Mouse (Mus musculus): ENCODE data around the gene Fat3. TPM values are rescaled to one million over a fixed set of nuclear protein-coding genes. Genes with fewer than 3 reads are reported as not detected.
A peak's percentile ranks its signal among the peaks of the same experiment; 100 is the strongest.

The Fat3 gene
- polyA plus RNA-seq, 1 experiment, result 0.14 TPM

- H3K4me3 ChIP-seq (ENCODE audit: insufficient read depth, low read depth, low read length), result no peak overlapping the region
- 89% methylated on average over 2 of the region's 2 CpGs for WGBS
- H3K27ac ChIP-seq (ENCODE audit: insufficient read depth, low read depth, low read length), result no peak overlapping the region
- H3K36me3 ChIP-seq (ENCODE audit: control insufficient read depth, insufficient read depth, low read length), result no peaks in the 10 kb centered on the region
- no peak for TF ChIP-seq POLR2A (IDR thresholded peaks at IDR 0.05; ENCODE audit: low read depth, low read length)
- TF ChIP-seq CTCF (conservative IDR thresholded peaks at IDR 0.05; ENCODE audit: insufficient read depth, insufficient read length, low read depth, low read length), result no peak
- H3K4me1 ChIP-seq (ENCODE audit: control insufficient read depth, insufficient read depth, low read length), result no peaks in the 10 kb centered on the region
- H3K27me3 ChIP-seq (replicated peaks; ENCODE audit: control insufficient read depth, insufficient read depth, low read length), result no peaks in the 10 kb centered on the region
- DNase-seq, result no peak
These were observed 525.1 kb downstream of the Fat3 start for GRCm38 (mm10) chr9:15975999-15976398.

- 72% methylated on average over 1 of the region's 1 CpGs for WGBS
- no peaks in the 10 kb centered on the region for H3K36me3 ChIP-seq (ENCODE audit: control insufficient read depth, insufficient read depth, low read length)
- TF ChIP-seq CTCF (conservative IDR thresholded peaks at IDR 0.05; ENCODE audit: insufficient read depth, insufficient read length, low read depth, low read length), result no peak
- H3K27me3 ChIP-seq (replicated peaks; ENCODE audit: control insufficient read depth, insufficient read depth, low read length), result no peaks in the 10 kb centered on the region
- H3K27ac ChIP-seq (ENCODE audit: insufficient read depth, low read depth, low read length), result no peak overlapping the region
- no peak overlapping the region for H3K4me3 ChIP-seq (ENCODE audit: insufficient read depth, low read depth, low read length)
- H3K4me1 ChIP-seq (ENCODE audit: control insufficient read depth, insufficient read depth, low read length), result no peaks in the 10 kb centered on the region
- DNase-seq, result no peak
These were observed 528.9 kb downstream of the Fat3 start for GRCm38 (mm10) chr9:15972201-15972600.

GRCm38 (mm10) chr9:15971393-15971792, 529.7 kb downstream of the Fat3 start:
- TF ChIP-seq CTCF (conservative IDR thresholded peaks at IDR 0.05; ENCODE audit: insufficient read depth, insufficient read length, low read depth, low read length) (no peak), POLR2A (IDR thresholded peaks at IDR 0.05; ENCODE audit: low read depth, low read length) (no peak)
- no peaks in the 10 kb centered on the region for H3K4me1 ChIP-seq (ENCODE audit: control insufficient read depth, insufficient read depth, low read length)
- no peak for DNase-seq
- no peaks in the 10 kb centered on the region for H3K27me3 ChIP-seq (replicated peaks; ENCODE audit: control insufficient read depth, insufficient read depth, low read length)
- no peak overlapping the region for H3K4me3 ChIP-seq (ENCODE audit: insufficient read depth, low read depth, low read length)
- H3K27ac ChIP-seq (ENCODE audit: insufficient read depth, low read depth, low read length), result no peak overlapping the region
- H3K36me3 ChIP-seq (ENCODE audit: control insufficient read depth, insufficient read depth, low read length), result no peaks in the 10 kb centered on the region

- Histone ChIP-seq H3K4me1 (ENCODE audit: control insufficient read depth, insufficient read depth, low read length) (no peaks in the 10 kb centered on the region), H3K36me3 (ENCODE audit: control insufficient read depth, insufficient read depth, low read length) (no peaks in the 10 kb centered on the region), H3K27ac (ENCODE audit: insufficient read depth, low read depth, low read length) (no peak overlapping the region), H3K27me3 (replicated peaks; ENCODE audit: control insufficient read depth, insufficient read depth, low read length) (no peaks in the 10 kb centered on the region), H3K4me3 (ENCODE audit: insufficient read depth, low read depth, low read length) (no peak overlapping the region)
- peak; percentile 31 for DNase-seq
- 15% methylated on average over 3 of the region's 3 CpGs for WGBS
- TF ChIP-seq CTCF (conservative IDR thresholded peaks at IDR 0.05; ENCODE audit: insufficient read depth, insufficient read length, low read depth, low read length) (no peak), POLR2A (IDR thresholded peaks at IDR 0.05; ENCODE audit: low read depth, low read length) (no peak)
These were observed 536.9 kb downstream of the Fat3 start for GRCm38 (mm10) chr9:15964198-15964597.

GRCm38 (mm10) chr9:15962886-15963285, 538.2 kb downstream of the Fat3 start:
- Histone ChIP-seq H3K4me1 (ENCODE audit: control insufficient read depth, insufficient read depth, low read length) (no peaks in the 10 kb centered on the region), H3K4me3 (ENCODE audit: insufficient read depth, low read depth, low read length) (no peak overlapping the region), H3K36me3 (ENCODE audit: control insufficient read depth, insufficient read depth, low read length) (no peaks in the 10 kb centered on the region), H3K27me3 (replicated peaks; ENCODE audit: control insufficient read depth, insufficient read depth, low read length) (no peaks in the 10 kb centered on the region), H3K27ac (ENCODE audit: insufficient read depth, low read depth, low read length) (no peak overlapping the region)
- no peak for TF ChIP-seq POLR2A (IDR thresholded peaks at IDR 0.05; ENCODE audit: low read depth, low read length)
- no peak for TF ChIP-seq CTCF (conservative IDR thresholded peaks at IDR 0.05; ENCODE audit: insufficient read depth, insufficient read length, low read depth, low read length)
- no peak for DNase-seq
- 67% methylated on average over 2 of the region's 2 CpGs for WGBS

GRCm38 (mm10) chr9:15958224-15958787, 542.8 kb downstream of the Fat3 start:
- WGBS, result 22% methylated on average over 3 of the region's 3 CpGs
- peak; percentile 46 for DNase-seq
- Histone ChIP-seq H3K27ac (ENCODE audit: insufficient read depth, low read depth, low read length) (no peak overlapping the region), H3K27me3 (replicated peaks; ENCODE audit: control insufficient read depth, insufficient read depth, low read length) (no peaks in the 10 kb centered on the region), H3K4me3 (ENCODE audit: insufficient read depth, low read depth, low read length) (no peak overlapping the region), H3K36me3 (ENCODE audit: control insufficient read depth, insufficient read depth, low read length) (no peaks in the 10 kb centered on the region), H3K4me1 (ENCODE audit: control insufficient read depth, insufficient read depth, low read length) (no peaks in the 10 kb centered on the region)
- no peak for TF ChIP-seq CTCF (conservative IDR thresholded peaks at IDR 0.05; ENCODE audit: insufficient read depth, insufficient read length, low read depth, low read length)
- no peak for TF ChIP-seq POLR2A (IDR thresholded peaks at IDR 0.05; ENCODE audit: low read depth, low read length)

- 42% methylated on average over 3 of the region's 3 CpGs for WGBS
- Histone ChIP-seq H3K4me3 (ENCODE audit: insufficient read depth, low read depth, low read length) (no peak overlapping the region), H3K27ac (ENCODE audit: insufficient read depth, low read depth, low read length) (no peak overlapping the region), H3K4me1 (ENCODE audit: control insufficient read depth, insufficient read depth, low read length) (no peaks in the 10 kb centered on the region), H3K27me3 (replicated peaks; ENCODE audit: control insufficient read depth, insufficient read depth, low read length) (no peaks in the 10 kb centered on the region), H3K36me3 (ENCODE audit: control insufficient read depth, insufficient read depth, low read length) (no peaks in the 10 kb centered on the region)
- no peak for TF ChIP-seq CTCF (conservative IDR thresholded peaks at IDR 0.05; ENCODE audit: insufficient read depth, insufficient read length, low read depth, low read length)
- TF ChIP-seq POLR2A (IDR thresholded peaks at IDR 0.05; ENCODE audit: low read depth, low read length), result no peak
- DNase-seq, result no peak
These were observed 543.3 kb downstream of the Fat3 start for GRCm38 (mm10) chr9:15957816-15958215.

All from kidney, adult 2 months (tissue).